Mouse (Mus musculus): ENCODE data around the gene Ank3.

Ank3 gene

GRCm38 (mm10) chr10:69670496-69670895 lies 271.9 kb downstream of the Ank3 start:
- DNase-seq (ENCODE audit: low spot score): no peak

- no peak for DNase-seq (ENCODE audit: low spot score)
Observed at GRCm38 (mm10) chr10:69670959-69671358, 272.4 kb downstream of the Ank3 start.

- DNase-seq (ENCODE audit: low spot score): no peak
Observed at GRCm38 (mm10) chr10:69671505-69671904, 272.9 kb downstream of the Ank3 start.

GRCm38 (mm10) chr10:69672545-69672944 lies 274.0 kb downstream of the Ank3 start:
- no peak for DNase-seq (ENCODE audit: low spot score)

- no peak for DNase-seq (ENCODE audit: low spot score)
Observed at GRCm38 (mm10) chr10:69678230-69678629, 279.7 kb downstream of the Ank3 start.

- DNase-seq (ENCODE audit: low spot score): no peak
Observed at GRCm38 (mm10) chr10:69686336-69686735, 287.8 kb downstream of the Ank3 start.

- DNase-seq (ENCODE audit: low spot score): no peak
Observed at GRCm38 (mm10) chr10:69689096-69689495, 290.5 kb downstream of the Ank3 start.

- DNase-seq (ENCODE audit: low spot score): no peak
Observed at GRCm38 (mm10) chr10:69690131-69690960, 291.8 kb downstream of the Ank3 start.

GRCm38 (mm10) chr10:69690961-69691451 lies 292.4 kb downstream of the Ank3 start:
- no peak for DNase-seq (ENCODE audit: low spot score)

- no peak for DNase-seq (ENCODE audit: low spot score)
Observed at GRCm38 (mm10) chr10:69696019-69696418, 297.4 kb downstream of the Ank3 start.

- DNase-seq (ENCODE audit: low spot score): no peak
Observed at GRCm38 (mm10) chr10:69698699-69699098, 300.1 kb downstream of the Ank3 start.

- DNase-seq (ENCODE audit: low spot score): no peak
Observed at GRCm38 (mm10) chr10:69701226-69701625, 302.7 kb downstream of the Ank3 start.

- DNase-seq (ENCODE audit: low spot score): no peak
Observed at GRCm38 (mm10) chr10:69705806-69706768, 307.5 kb downstream of the Ank3 start.

GRCm38 (mm10) chr10:69706851-69707788 lies 308.5 kb downstream of the Ank3 start:
- no peak for DNase-seq (ENCODE audit: low spot score)

- DNase-seq (ENCODE audit: low spot score): no peak
Observed at GRCm38 (mm10) chr10:69707844-69708550, 309.4 kb downstream of the Ank3 start.

GRCm38 (mm10) chr10:69709631-69710030 lies 311.1 kb downstream of the Ank3 start:
- DNase-seq (ENCODE audit: low spot score): no peak

- DNase-seq (ENCODE audit: low spot score): no peak
Observed at GRCm38 (mm10) chr10:69710802-69711201, 312.2 kb downstream of the Ank3 start.

- DNase-seq (ENCODE audit: low spot score): no peak
Observed at GRCm38 (mm10) chr10:69716907-69717306, 318.3 kb downstream of the Ank3 start.

GRCm38 (mm10) chr10:69719421-69719820 lies 320.8 kb downstream of the Ank3 start:
- DNase-seq (ENCODE audit: low spot score): no peak

GRCm38 (mm10) chr10:69719901-69720415 lies 321.4 kb downstream of the Ank3 start:
- no peak for DNase-seq (ENCODE audit: low spot score)

GRCm38 (mm10) chr10:69720452-69720851 lies 321.9 kb downstream of the Ank3 start:
- no peak for DNase-seq (ENCODE audit: low spot score)
